Mouse (Mus musculus) lung, postnatal 0 days (tissue): Measurements from ENCODE around the gene Clspn. TPM values are rescaled to one million over a fixed set of nuclear protein-coding genes. Genes with fewer than 3 reads are reported as not detected.
A peak's percentile ranks its signal among the peaks of the same experiment; 100 is the strongest.

ENCODE experiments used
- ATAC-seq: fragments of 200-750 bp; cut with Nextera tagmentation; 2 replicates; pipeline ENCODE4 v1.8.0; 2017; ENCODE audit warnings: moderate library complexity
- DNase-seq: peaks from one replicate; pipeline ENCODE4 v3.0.0-alpha.2; 2016; ENCODE audit warnings: low spot score
- H3K27ac ChIP-seq: fragments of 300-500 bp; sonication (generic); 2 replicates; pipeline ENCODE4 v1.5.1; 2014; ENCODE audit warnings: antibody characterized with exemption, mild to moderate bottlenecking, low read length, mixed read lengths
- H3K27me3 ChIP-seq: fragments of 300-500 bp; sonication (generic); replicated peaks from 2 replicates; pipeline ENCODE4 v1.6.1; 2014; ENCODE audit warnings: low read length, mixed read lengths; ENCODE audit not compliant: insufficient read depth
- H3K36me3 ChIP-seq: fragments of 300-500 bp; sonication (generic); 2 replicates; pipeline ENCODE4 v1.6.1; 2014; ENCODE audit warnings: low read length, mixed read lengths; ENCODE audit not compliant: insufficient read depth
- H3K4me1 ChIP-seq: fragments of 300-500 bp; sonication (generic); 2 replicates; pipeline ENCODE4 v1.6.1; 2014; ENCODE audit warnings: antibody characterized with exemption, low read depth, low read length, mixed read lengths; ENCODE audit not compliant: insufficient read depth
- H3K4me2 ChIP-seq: fragments of 300-500 bp; sonication (generic); replicated peaks from 2 replicates; pipeline ENCODE4 v1.6.1; 2014; ENCODE audit warnings: low read depth, mild to moderate bottlenecking, low read length, moderate library complexity, mixed read lengths
- H3K4me3 ChIP-seq: fragments of 300-500 bp; sonication (generic); 2 replicates; pipeline ENCODE4 v1.5.1; 2014; ENCODE audit warnings: low read depth, low read length
- H3K9ac ChIP-seq: fragments of 300-500 bp; sonication (generic); replicated peaks from 2 replicates; pipeline ENCODE4 v1.6.1; 2014; ENCODE audit warnings: low read depth, mild to moderate bottlenecking
- H3K9me3 ChIP-seq: fragments of 300-500 bp; sonication (generic); 2 replicates; pipeline ENCODE4 v1.6.1; 2016; ENCODE audit warnings: low read length, mixed read lengths
- CTCF ChIP-seq: IDR thresholded peaks from 2 replicates; pipeline ENCODE4 v1.5.1; 2016; ENCODE audit warnings: antibody characterized with exemption, mild to moderate bottlenecking
- EP300 ChIP-seq: IDR thresholded peaks from 2 replicates; pipeline ENCODE4 v1.6.1; 2016; ENCODE audit warnings: antibody characterized with exemption, mild to moderate bottlenecking, control low read depth
- WGBS: fragments of 180-500 bp; shearing (Covaris S2); extraction: QIAGEN DNeasy Blood & Tissue Kit; methylation state at CpG from one replicate; pipeline ENCODE4 v1.1.7; 2014; 5-methylcytosine and 5-hydroxymethylcytosine counted together
- polyA plus RNA-seq: library from polyadenylated mRNA; unstranded; fragments of >200 nt; fragmentation: Nextera tagmentation; extraction: Ambion mirVana; gene quantifications from 2 replicates; pipeline ENCODE4 v1.2.1, GENCODE M21; 2015

The Clspn gene
- 3.2 and 3.5 TPM in 2 replicates for polyA plus RNA-seq

DNA sequence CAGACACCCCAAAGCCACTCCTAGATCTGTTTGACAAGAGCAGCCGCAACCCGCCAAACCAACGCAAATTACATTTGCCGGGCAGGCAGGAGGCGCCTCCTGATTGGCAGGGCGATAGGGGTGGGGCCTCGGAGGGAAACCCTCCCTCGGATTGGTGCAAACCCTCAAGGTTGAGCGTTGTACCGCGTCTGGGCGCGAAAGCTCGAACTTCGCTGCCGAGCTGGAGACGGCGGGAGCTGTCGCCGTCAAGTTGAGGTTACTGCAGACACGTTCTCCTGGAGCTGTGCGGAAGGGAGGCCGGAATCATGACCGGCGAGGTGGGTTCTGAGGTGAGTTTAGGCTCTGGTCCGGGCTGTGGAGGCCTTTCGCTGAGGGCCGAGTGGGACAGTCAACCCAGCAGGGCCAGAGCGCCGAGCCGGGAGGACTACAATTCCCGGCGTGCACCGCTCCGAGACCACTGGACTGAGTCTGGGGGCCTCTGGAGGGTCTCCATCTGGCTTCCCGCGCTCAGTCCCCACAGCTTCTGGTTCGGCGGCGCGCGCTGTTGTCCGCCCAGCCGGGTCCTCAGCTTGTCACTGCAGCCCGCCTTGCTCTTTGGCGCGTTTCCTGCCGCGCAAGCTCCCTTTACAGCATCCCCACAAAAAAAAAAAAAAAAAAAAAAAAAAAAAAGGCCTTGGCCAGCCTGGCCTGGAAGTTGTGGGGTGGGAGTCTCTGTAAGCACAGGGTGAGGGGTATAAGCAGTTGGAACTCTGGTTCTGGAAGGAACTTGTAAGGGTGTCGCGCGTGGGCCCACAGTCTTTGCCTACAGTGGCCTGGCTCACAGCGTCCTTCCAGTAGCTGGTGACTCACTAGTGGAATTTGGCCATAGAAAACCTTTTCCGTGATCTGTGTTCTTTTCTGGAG lies at the start of gene Clspn:
Clspn (plus strand) TSS at position 127 of the 903 bp plus-strand sequence.
- WGBS: under 1% methylated on average over 54 of the region's 54 CpGs
- DNase-seq: peak; percentile 95

DNA sequence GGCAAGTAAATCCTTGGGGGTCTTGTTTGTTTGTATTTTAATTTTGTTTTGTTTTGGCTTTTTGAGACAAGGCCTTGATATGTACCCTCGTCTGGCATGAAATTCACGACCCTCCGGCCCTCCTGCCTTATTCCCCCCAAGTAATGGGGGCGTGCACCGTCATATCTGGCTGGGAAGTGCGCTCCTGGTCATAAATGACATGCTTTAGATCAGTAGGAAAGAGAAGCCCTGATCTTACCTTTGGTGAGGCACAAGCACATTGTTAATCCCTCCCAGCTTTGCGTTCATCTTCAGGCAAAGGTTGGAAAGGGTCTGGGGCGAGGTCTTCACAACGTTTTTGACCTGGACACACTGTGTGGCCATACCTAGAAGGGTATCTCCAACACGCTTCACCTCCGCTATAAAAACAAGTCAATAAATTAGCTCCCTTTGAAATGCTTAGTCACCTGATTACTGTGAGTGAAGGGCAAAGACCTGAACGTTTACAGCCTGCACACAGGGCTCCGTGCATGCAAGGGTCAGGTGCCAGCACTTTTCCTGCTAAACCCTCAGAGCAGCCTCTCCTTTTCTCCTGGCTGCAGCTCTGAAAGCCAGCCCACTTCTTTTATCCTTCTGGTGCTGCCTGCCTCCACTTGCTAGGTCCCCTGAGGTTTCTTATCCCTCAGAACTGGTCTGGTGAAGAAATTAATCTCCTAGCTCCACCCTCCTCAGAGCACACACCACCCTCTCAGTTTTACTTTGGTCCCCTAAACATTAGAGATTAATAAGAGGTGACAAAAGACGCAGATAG lies 48.4 kb upstream of the Clspn start:
- ATAC-seq (no peak), DNase-seq (no peak)
- Histone ChIP-seq H3K9ac (no peak overlapping the region), H3K4me1 (no peaks in the 10 kb centered on the region), H3K4me2 (no peak overlapping the region), H3K9me3 (no peaks in the 10 kb centered on the region), H3K27ac (no peak overlapping the region), H3K27me3 (no peaks in the 10 kb centered on the region), H3K36me3 (peaks cover 13% of the 10 kb centered on the region), H3K4me3 (no peak overlapping the region)
- TF ChIP-seq CTCF: no peak
- TF ChIP-seq EP300: no peak
- WGBS: 64% methylated on average over 14 of the region's 14 CpGs

More for the DNA sequence above, at the start of gene Clspn:
- Histone ChIP-seq H3K4me1 (no peaks in the 10 kb centered on the region), H3K27me3 (no peaks in the 10 kb centered on the region), H3K36me3 (no peaks in the 10 kb centered on the region), H3K4me3 (peak within 1 kb of the TSS; percentile 69), H3K9ac (peak within 1 kb of the TSS; percentile 36; the same call in 1 of the 2 replicates), H3K4me2 (peak within 1 kb of the TSS; percentile 94), H3K27ac (no peak within 1 kb of the TSS), H3K9me3 (no peaks in the 10 kb centered on the region)
- peak; percentile 99 for ATAC-seq
- TF ChIP-seq CTCF (no peak), EP300 (no peak)

GRCm38 (mm10) chr4:126509072-126509471 lies 47.7 kb upstream of the Clspn start:
- Histone ChIP-seq H3K9me3 (no peaks in the 10 kb centered on the region), H3K27me3 (no peaks in the 10 kb centered on the region), H3K9ac (no peak overlapping the region), H3K4me1 (no peaks in the 10 kb centered on the region), H3K27ac (no peak overlapping the region), H3K36me3 (peaks cover 13% of the 10 kb centered on the region), H3K4me2 (no peak overlapping the region), H3K4me3 (no peak overlapping the region)
- TF ChIP-seq EP300 (no peak), CTCF (no peak)
- ATAC-seq (no peak), DNase-seq (no peak)
- WGBS: 84% methylated on average over 2 of the region's 2 CpGs

DNA sequence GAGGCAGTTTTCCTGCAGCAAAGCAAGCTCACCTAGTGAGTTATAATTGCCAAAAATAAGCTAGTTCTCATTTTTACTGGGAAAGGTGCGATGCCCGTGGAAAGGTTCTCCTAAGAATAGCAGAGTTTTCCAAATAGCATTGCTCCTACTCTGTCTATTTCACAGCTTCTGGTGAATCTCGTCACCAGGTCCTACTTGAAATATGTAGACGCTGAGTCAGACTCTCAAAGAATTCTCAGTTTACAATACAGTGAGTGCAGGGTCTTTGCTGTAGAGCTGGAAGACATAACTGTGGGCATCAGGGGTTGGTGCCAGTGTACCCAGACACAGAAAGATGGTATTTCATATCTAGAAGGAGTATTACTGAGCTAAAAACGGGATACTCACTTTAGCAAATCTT lies 45.7 kb upstream of the Clspn start:
- Histone ChIP-seq H3K9ac (no peak overlapping the region), H3K27ac (peak overlapping the region; percentile 73), H3K27me3 (no peaks in the 10 kb centered on the region), H3K4me2 (no peak overlapping the region), H3K4me3 (no peak overlapping the region), H3K36me3 (peaks cover 13% of the 10 kb centered on the region), H3K4me1 (no peaks in the 10 kb centered on the region), H3K9me3 (no peaks in the 10 kb centered on the region)
- no peak for TF ChIP-seq CTCF
- peak; percentile 96 for TF ChIP-seq EP300
- 57% methylated on average over 5 of the region's 5 CpGs for WGBS
- ATAC-seq: peak; percentile 49
- peak; percentile 70 for DNase-seq

GRCm38 (mm10) chr4:126512308-126513066 lies 44.2 kb upstream of the Clspn start:
- 59% methylated on average over 6 of the region's 6 CpGs for WGBS
- TF ChIP-seq EP300: peak; percentile 98
- TF ChIP-seq CTCF: no peak
- peak; percentile 94 for DNase-seq
- ATAC-seq: peak; percentile 95
- no peak overlapping the region for H3K4me2 ChIP-seq
- no peaks in the 10 kb centered on the region for H3K27me3 ChIP-seq
- peaks cover 9% of the 10 kb centered on the region; the same call in 1 of the 2 replicates for H3K36me3 ChIP-seq
- no peak overlapping the region for H3K9ac ChIP-seq
- H3K27ac ChIP-seq: peak overlapping the region; percentile 84
- no peaks in the 10 kb centered on the region for H3K4me1 ChIP-seq
- H3K4me3 ChIP-seq: no peak overlapping the region
- no peaks in the 10 kb centered on the region for H3K9me3 ChIP-seq
